Comparison of ENCODE assay signal across 14 mouse cellular contexts in genomic region chr12:35336314-35336713, GRCm38 (mm10).
"Had no signal": no experiment of that assay in that cellular context is flagged by ENCODE, and none has a peak within 500 bp of the region (broad histone marks: within the 10 kb centered on the region; RNA-seq: fewer than 3 reads in every experiment).

No protein-coding gene starts in this region.

- H3K9ac ChIP-seq: liver, embryonic 12.5 days; liver, embryonic 14.5 days; lung, embryonic 14.5 days; midbrain, embryonic 13.5 days; midbrain, embryonic 15.5 days; neural tube, embryonic 12.5 days; stomach, embryonic 15.5 days had no signal

- H3K9me3 ChIP-seq: liver, embryonic 12.5 days; midbrain, embryonic 10.5 days; midbrain, embryonic 13.5 days; midbrain, embryonic 15.5 days; neural tube, embryonic 12.5 days; stomach, embryonic 15.5 days had no signal

- ATAC-seq: liver, embryonic 12.5 days; midbrain, embryonic 13.5 days; midbrain, embryonic 15.5 days had no signal

- DNase-seq: lung, adult 18-20 months; lung, embryonic 14.5 days; lung, postnatal 4 days; right cerebral cortex, postnatal 14 days; thymus, postnatal 14 days; thymus, postnatal 36 days had no signal

- H3K4me2 ChIP-seq: liver, embryonic 12.5 days; lung, embryonic 14.5 days; midbrain, embryonic 13.5 days; midbrain, embryonic 15.5 days; neural tube, embryonic 12.5 days; stomach, embryonic 15.5 days had no signal

- H3K36me3 ChIP-seq: liver, embryonic 12.5 days; midbrain, embryonic 10.5 days; midbrain, embryonic 13.5 days; midbrain, embryonic 15.5 days; neural tube, embryonic 12.5 days; stomach, embryonic 15.5 days had no signal

- H3K27ac ChIP-seq: liver, embryonic 12.5 days; liver, embryonic 14.5 days; midbrain, embryonic 10.5 days; midbrain, embryonic 13.5 days; midbrain, embryonic 15.5 days; neural tube, embryonic 12.5 days; stomach, embryonic 15.5 days; stomach, postnatal 0 days had no signal

- H3K4me3 ChIP-seq: liver, embryonic 12.5 days; midbrain, embryonic 10.5 days; midbrain, embryonic 13.5 days; midbrain, embryonic 15.5 days; neural tube, embryonic 12.5 days; stomach, embryonic 15.5 days had no signal

- H3K4me1 ChIP-seq: liver, embryonic 12.5 days; midbrain, embryonic 10.5 days; midbrain, embryonic 13.5 days; midbrain, embryonic 15.5 days; neural tube, embryonic 12.5 days; stomach, embryonic 15.5 days had no signal

- H3K27me3 ChIP-seq: liver, embryonic 12.5 days; midbrain, embryonic 13.5 days; midbrain, embryonic 15.5 days; neural tube, embryonic 12.5 days; stomach, embryonic 15.5 days had no signal
